Comparison of ENCODE assay signal across 19 mouse cellular contexts in genomic region chr5:51679884-51680283, GRCm38 (mm10).
DNase-seq lines count a peak whose midpoint lies in the region; ATAC-seq and TF ChIP-seq lines count a peak whose summit lies in the region.
"Had no signal": no experiment of that assay in that cellular context is flagged by ENCODE, and none has a peak within 500 bp of the region (broad histone marks: within the 10 kb centered on the region; RNA-seq: fewer than 3 reads in every experiment).

No protein-coding gene starts in this region.

- ATAC-seq in forebrain, embryonic 14.5 days = peak; percentile 78
- ATAC-seq in forebrain, embryonic 11.5 days (replicated peaks; ENCODE audit: low FRiP score) = no peak
- no peak for ATAC-seq in kidney, embryonic 14.5 days (ENCODE audit: low FRiP score, low TSS enrichment)
- peak; percentile 90 for ATAC-seq in forebrain, embryonic 16.5 days
- ATAC-seq: intestine, embryonic 15.5 days; lung, postnatal 0 days; midbrain, embryonic 13.5 days had no signal

- peaks cover 3% of the 10 kb centered on the region; the same call in 1 of the 2 replicates for H3K4me1 ChIP-seq in forebrain, embryonic 14.5 days (ENCODE audit: control insufficient read depth, insufficient read depth, low read length)
- no peaks in the 10 kb centered on the region for H3K4me1 ChIP-seq in forebrain, embryonic 11.5 days (replicated peaks; ENCODE audit: control insufficient read depth, insufficient read depth, low read length)
- peaks cover 2% of the 10 kb centered on the region; the same call in 1 of the 2 replicates for H3K4me1 ChIP-seq in kidney, adult 2 months (ENCODE audit: control insufficient read depth, insufficient read depth, low read length)
- H3K4me1 ChIP-seq in kidney, embryonic 14.5 days (ENCODE audit: control insufficient read depth, insufficient read depth, low read length) = no peaks in the 10 kb centered on the region
- no peaks in the 10 kb centered on the region for H3K4me1 ChIP-seq in liver, adult 2 months (ENCODE audit: control insufficient read depth, insufficient read depth, low read length)
- 0 out of 2 replicates have a peak, but pooled peaks cover 3% of the 10 kb centered on the region for H3K4me1 ChIP-seq in forebrain, embryonic 16.5 days (replicated peaks; ENCODE audit: control insufficient read depth, insufficient read depth, low read length)
- H3K4me1 ChIP-seq: intestine, embryonic 15.5 days; midbrain, embryonic 13.5 days had no signal

- no peak for TF ChIP-seq POLR2A in kidney, adult 2 months (IDR thresholded peaks at IDR 0.05; ENCODE audit: low read depth, low read length)
- TF ChIP-seq POLR2A in liver, adult 2 months (IDR thresholded peaks at IDR 0.05; ENCODE audit: extremely low read depth, insufficient read depth, low read length) = no peak

- TF ChIP-seq CTCF in kidney, adult 2 months (conservative IDR thresholded peaks at IDR 0.05; ENCODE audit: insufficient read depth, insufficient read length, low read depth, low read length) = no peak
- TF ChIP-seq CTCF in liver, adult 2 months (IDR thresholded peaks at IDR 0.05; ENCODE audit: low read depth, low read length) = no peak

- no peaks in the 10 kb centered on the region for H3K79me2 ChIP-seq in liver, adult 2 months (ENCODE audit: control insufficient read depth, insufficient read depth, low read length)

- H3K4me2 ChIP-seq in forebrain, embryonic 14.5 days (ENCODE audit: low read length) = no peak overlapping the region
- H3K4me2 ChIP-seq in forebrain, embryonic 11.5 days (ENCODE audit: low read depth, low read length, severe bottlenecking) = no peak overlapping the region
- no peak overlapping the region for H3K4me2 ChIP-seq in kidney, embryonic 14.5 days (replicated peaks; ENCODE audit: low read depth, low read length)
- no peak overlapping the region for H3K4me2 ChIP-seq in forebrain, embryonic 16.5 days (ENCODE audit: low read length)
- H3K4me2 ChIP-seq: intestine, embryonic 15.5 days; midbrain, embryonic 13.5 days; neural tube, embryonic 13.5 days had no signal

- peak; percentile 66 for DNase-seq in forebrain, embryonic 14.5 days (ENCODE audit: low spot score)
- no peak for DNase-seq in forebrain, embryonic 11.5 days (ENCODE audit: low spot score)
- peak; percentile 45 for DNase-seq in kidney, adult 2 months
- DNase-seq in liver, adult 2 months (ENCODE audit: extremely low read depth, low read depth, low spot score) = peak; percentile 29
- DNase-seq in liver = no peak
- no peak for DNase-seq in adrenal gland, postnatal 36 days
- DNase-seq: B cell, adult 2 months; cerebellum, adult 11 months; gastrocnemius, postnatal 25 days; heart, adult 2 months; heart, postnatal 36 days; thymus, postnatal 14 days had no signal

- no peaks in the 10 kb centered on the region for H3K27me3 ChIP-seq in forebrain, embryonic 14.5 days (replicated peaks; ENCODE audit: control insufficient read depth, insufficient read depth, low read length)
- no peaks in the 10 kb centered on the region for H3K27me3 ChIP-seq in forebrain, embryonic 11.5 days (ENCODE audit: control insufficient read depth, insufficient read depth, low read length)
- no peaks in the 10 kb centered on the region for H3K27me3 ChIP-seq in kidney, adult 2 months (replicated peaks; ENCODE audit: control insufficient read depth, insufficient read depth, low read length)
- no peaks in the 10 kb centered on the region for H3K27me3 ChIP-seq in kidney, embryonic 14.5 days (ENCODE audit: control insufficient read depth, insufficient read depth, low read length)
- no peaks in the 10 kb centered on the region for H3K27me3 ChIP-seq in liver, adult 2 months (ENCODE audit: control insufficient read depth, insufficient read depth, low read length)
- no peaks in the 10 kb centered on the region for H3K27me3 ChIP-seq in forebrain, embryonic 16.5 days (replicated peaks; ENCODE audit: control insufficient read depth, insufficient read depth, low read length)
- H3K27me3 ChIP-seq: intestine, embryonic 15.5 days; midbrain, embryonic 13.5 days; neural tube, embryonic 13.5 days had no signal

- H3K4me3 ChIP-seq in forebrain, embryonic 14.5 days (ENCODE audit: low read depth, low read length) = no peak overlapping the region
- no peak overlapping the region for H3K4me3 ChIP-seq in forebrain, embryonic 11.5 days (ENCODE audit: low read depth, low read length)
- H3K4me3 ChIP-seq in kidney, adult 2 months (ENCODE audit: insufficient read depth, low read depth, low read length) = no peak overlapping the region
- no peak overlapping the region for H3K4me3 ChIP-seq in kidney, embryonic 14.5 days (ENCODE audit: low read length)
- H3K4me3 ChIP-seq in liver, adult 2 months (ENCODE audit: insufficient read depth, low read depth, low read length) = no peak overlapping the region
- no peak overlapping the region for H3K4me3 ChIP-seq in forebrain, embryonic 16.5 days (replicated peaks; ENCODE audit: low read length)
- H3K4me3 ChIP-seq: heart, adult 2 months; intestine, embryonic 15.5 days; midbrain, embryonic 13.5 days; neural tube, embryonic 13.5 days had no signal

- no peaks in the 10 kb centered on the region for H3K36me3 ChIP-seq in forebrain, embryonic 14.5 days (ENCODE audit: control insufficient read depth, insufficient read depth, low read length)
- no peaks in the 10 kb centered on the region for H3K36me3 ChIP-seq in forebrain, embryonic 11.5 days (ENCODE audit: control insufficient read depth, insufficient read depth, low read length)
- H3K36me3 ChIP-seq in kidney, adult 2 months (ENCODE audit: control insufficient read depth, insufficient read depth, low read length) = no peaks in the 10 kb centered on the region
- H3K36me3 ChIP-seq in kidney, embryonic 14.5 days (ENCODE audit: control insufficient read depth, insufficient read depth, low read length) = no peaks in the 10 kb centered on the region
- no peaks in the 10 kb centered on the region for H3K36me3 ChIP-seq in liver, adult 2 months (ENCODE audit: control insufficient read depth, insufficient read depth, low read length)
- no peaks in the 10 kb centered on the region for H3K36me3 ChIP-seq in forebrain, embryonic 16.5 days (ENCODE audit: control insufficient read depth, insufficient read depth)
- H3K36me3 ChIP-seq: intestine, embryonic 15.5 days; midbrain, embryonic 13.5 days; neural tube, embryonic 13.5 days had no signal

- H3K9ac ChIP-seq in forebrain, embryonic 14.5 days (ENCODE audit: low read length) = no peak overlapping the region
- no peak overlapping the region for H3K9ac ChIP-seq in forebrain, embryonic 11.5 days (ENCODE audit: low read length)
- H3K9ac ChIP-seq in kidney, embryonic 14.5 days (ENCODE audit: low read depth, low read length) = no peak overlapping the region
- H3K9ac ChIP-seq in liver, adult 2 months (ENCODE audit: low read depth, low read length) = no peak overlapping the region
- H3K9ac ChIP-seq in forebrain, embryonic 16.5 days (replicated peaks; ENCODE audit: low read depth, low read length) = no peak overlapping the region
- H3K9ac ChIP-seq: intestine, embryonic 15.5 days; midbrain, embryonic 13.5 days; neural tube, embryonic 13.5 days had no signal

- no peak overlapping the region for H3K27ac ChIP-seq in forebrain, embryonic 14.5 days (ENCODE audit: low read depth, low read length)
- no peak overlapping the region for H3K27ac ChIP-seq in forebrain, embryonic 11.5 days (ENCODE audit: low read depth, low read length)
- H3K27ac ChIP-seq in kidney, adult 2 months (ENCODE audit: insufficient read depth, low read depth, low read length) = no peak overlapping the region
- H3K27ac ChIP-seq in kidney, embryonic 14.5 days (ENCODE audit: low read depth, low read length) = no peak overlapping the region
- no peak overlapping the region for H3K27ac ChIP-seq in liver, adult 2 months (replicated peaks; ENCODE audit: insufficient read depth, low read depth, low read length)
- H3K27ac ChIP-seq in forebrain, embryonic 16.5 days (ENCODE audit: low read length) = no peak overlapping the region
- H3K27ac ChIP-seq: heart, adult 2 months; intestine, embryonic 15.5 days; kidney, postnatal 0 days; midbrain, embryonic 13.5 days; neural tube, embryonic 13.5 days had no signal

- WGBS in forebrain, embryonic 14.5 days = 46% methylated on average over 4 of the region's 4 CpGs
- 93% methylated on average over 4 of the region's 4 CpGs for WGBS in forebrain, embryonic 11.5 days
- WGBS in kidney, adult 2 months = 69% methylated on average over 4 of the region's 4 CpGs
- WGBS in kidney, embryonic 14.5 days = 87% methylated on average over 4 of the region's 4 CpGs
- WGBS in liver, adult 2 months = 84% methylated on average over 4 of the region's 4 CpGs
- WGBS in forebrain, embryonic 16.5 days = 37% methylated on average over 4 of the region's 4 CpGs

- no peaks in the 10 kb centered on the region for H3K9me3 ChIP-seq in forebrain, embryonic 14.5 days (replicated peaks; ENCODE audit: control insufficient read depth, low read length)
- no peaks in the 10 kb centered on the region for H3K9me3 ChIP-seq in forebrain, embryonic 11.5 days (ENCODE audit: control insufficient read depth, low read length)
- no peaks in the 10 kb centered on the region for H3K9me3 ChIP-seq in kidney, embryonic 14.5 days (ENCODE audit: control insufficient read depth, low read length)
- no peaks in the 10 kb centered on the region for H3K9me3 ChIP-seq in forebrain, embryonic 16.5 days (ENCODE audit: control insufficient read depth, low read length)
- H3K9me3 ChIP-seq: intestine, embryonic 15.5 days; midbrain, embryonic 13.5 days; neural tube, embryonic 13.5 days had no signal

Comparison
In these comparisons a context has a peak if more than half of its experiments do, and no peak if none do; other contexts are left out.
1. ATAC-seq: peak in forebrain, embryonic 14.5 days (single experiment) and forebrain, embryonic 16.5 days (single experiment); none in forebrain, embryonic 11.5 days (single experiment) and kidney, embryonic 14.5 days (single experiment).
2. DNase-seq: peak in forebrain, embryonic 14.5 days (single experiment), kidney, adult 2 months (single experiment) and liver, adult 2 months (single experiment); none in forebrain, embryonic 11.5 days (single experiment), liver (single experiment) and adrenal gland, postnatal 36 days (0 of 2).